Mouse (Mus musculus): Measurements from ENCODE around the gene Kif24. TPM values are rescaled to one million over a fixed set of nuclear protein-coding genes. Genes with fewer than 3 reads are reported as not detected.

Kif24 gene
- polyA plus RNA-seq, 1 experiment from 2014 or later: 1.3 TPM

GRCm38 (mm10) chr4:41368198-41368597, 96.5 kb downstream of the Kif24 start:
- H3K4me3 ChIP-seq (ENCODE audit: low read depth, low read length): no peak overlapping the region
- no peak overlapping the region for H3K4me2 ChIP-seq (replicated peaks; ENCODE audit: low read depth, low read length)
- no peaks in the 10 kb centered on the region for H3K27me3 ChIP-seq (replicated peaks; ENCODE audit: insufficient read depth, low read length)
- 74% methylated on average over 4 of the region's 4 CpGs for WGBS
- H3K9me3 ChIP-seq (ENCODE audit: low read length): no peaks in the 10 kb centered on the region
- no peaks in the 10 kb centered on the region for H3K36me3 ChIP-seq (ENCODE audit: insufficient read depth, low read length)
- peak; percentile 81 for DNase-seq (ENCODE audit: low spot score)
- no peaks in the 10 kb centered on the region for H3K4me1 ChIP-seq (ENCODE audit: insufficient read depth, low read depth, low read length)
- peak; percentile 61 for TF ChIP-seq EP300 (IDR thresholded peaks at IDR 0.05)
- no peak for TF ChIP-seq CTCF (IDR thresholded peaks at IDR 0.05)
- no peak overlapping the region for H3K27ac ChIP-seq (ENCODE audit: low read length)
- H3K9ac ChIP-seq (replicated peaks; ENCODE audit: low read depth): no peak overlapping the region
- peak; percentile 74 for ATAC-seq

GRCm38 (mm10) chr4:41361059-41361458, 103.6 kb downstream of the Kif24 start:
- Histone ChIP-seq H3K36me3 (ENCODE audit: insufficient read depth, low read length) (no peaks in the 10 kb centered on the region), H3K4me3 (ENCODE audit: low read depth, low read length) (no peak overlapping the region), H3K9ac (replicated peaks; ENCODE audit: low read depth) (no peak overlapping the region), H3K9me3 (ENCODE audit: low read length) (no peaks in the 10 kb centered on the region), H3K4me1 (ENCODE audit: insufficient read depth, low read depth, low read length) (no peaks in the 10 kb centered on the region), H3K4me2 (replicated peaks; ENCODE audit: low read depth, low read length) (no peak overlapping the region), H3K27ac (ENCODE audit: low read length) (no peak overlapping the region), H3K27me3 (replicated peaks; ENCODE audit: insufficient read depth, low read length) (no peaks in the 10 kb centered on the region)
- ATAC-seq: no peak
- TF ChIP-seq EP300 (IDR thresholded peaks at IDR 0.05): no peak
- no peak for TF ChIP-seq CTCF (IDR thresholded peaks at IDR 0.05)
- WGBS: 84% methylated on average over 3 of the region's 3 CpGs
- peak; percentile 26 for DNase-seq (ENCODE audit: low spot score)

- H3K36me3 ChIP-seq (ENCODE audit: insufficient read depth, low read length): no peaks in the 10 kb centered on the region
- no peak overlapping the region for H3K4me3 ChIP-seq (ENCODE audit: low read depth, low read length)
- no peak overlapping the region for H3K27ac ChIP-seq (ENCODE audit: low read length)
- H3K4me2 ChIP-seq (replicated peaks; ENCODE audit: low read depth, low read length): no peak overlapping the region
- no peak overlapping the region for H3K9ac ChIP-seq (replicated peaks; ENCODE audit: low read depth)
- no peaks in the 10 kb centered on the region for H3K9me3 ChIP-seq (ENCODE audit: low read length)
- DNase-seq (ENCODE audit: low spot score): peak; percentile 14
- no peak for TF ChIP-seq CTCF (IDR thresholded peaks at IDR 0.05)
- TF ChIP-seq EP300 (IDR thresholded peaks at IDR 0.05): no peak
- H3K4me1 ChIP-seq (ENCODE audit: insufficient read depth, low read depth, low read length): no peaks in the 10 kb centered on the region
- ATAC-seq: no peak
- WGBS: 80% methylated on average over 7 of the region's 7 CpGs
- H3K27me3 ChIP-seq (replicated peaks; ENCODE audit: insufficient read depth, low read length): no peaks in the 10 kb centered on the region
Measured at GRCm38 (mm10) chr4:41359358-41359757, 105.3 kb downstream of the Kif24 start.

- no peak for ATAC-seq
- 75% methylated on average over 2 of the region's 2 CpGs for WGBS
Measured at GRCm38 (mm10) chr4:41358669-41359068, 106.0 kb downstream of the Kif24 start.

GRCm38 (mm10) chr4:41357154-41357553, 107.5 kb downstream of the Kif24 start:
- Histone ChIP-seq H3K27ac (ENCODE audit: low read length) (no peak overlapping the region), H3K4me1 (ENCODE audit: insufficient read depth, low read depth, low read length) (no peaks in the 10 kb centered on the region), H3K4me3 (ENCODE audit: low read depth, low read length) (no peak overlapping the region), H3K4me2 (replicated peaks; ENCODE audit: low read depth, low read length) (no peak overlapping the region), H3K9ac (replicated peaks; ENCODE audit: low read depth) (no peak overlapping the region), H3K36me3 (ENCODE audit: insufficient read depth, low read length) (no peaks in the 10 kb centered on the region), H3K9me3 (ENCODE audit: low read length) (no peaks in the 10 kb centered on the region), H3K27me3 (replicated peaks; ENCODE audit: insufficient read depth, low read length) (no peaks in the 10 kb centered on the region)
- no peak for TF ChIP-seq EP300 (IDR thresholded peaks at IDR 0.05)
- no peak for TF ChIP-seq CTCF (IDR thresholded peaks at IDR 0.05)
- no peak for DNase-seq (ENCODE audit: low spot score)
- 90% methylated on average over 2 of the region's 2 CpGs for WGBS
- ATAC-seq: no peak

More at GRCm38 (mm10) chr4:41358669-41359068, 106.0 kb downstream of the Kif24 start:
- Histone ChIP-seq H3K9me3 (ENCODE audit: low read length) (no peaks in the 10 kb centered on the region), H3K27me3 (replicated peaks; ENCODE audit: insufficient read depth, low read length) (no peaks in the 10 kb centered on the region), H3K9ac (replicated peaks; ENCODE audit: low read depth) (no peak overlapping the region), H3K4me1 (ENCODE audit: insufficient read depth, low read depth, low read length) (no peaks in the 10 kb centered on the region), H3K27ac (ENCODE audit: low read length) (no peak overlapping the region), H3K4me2 (replicated peaks; ENCODE audit: low read depth, low read length) (no peak overlapping the region), H3K4me3 (ENCODE audit: low read depth, low read length) (no peak overlapping the region), H3K36me3 (ENCODE audit: insufficient read depth, low read length) (no peaks in the 10 kb centered on the region)
- TF ChIP-seq EP300 (IDR thresholded peaks at IDR 0.05) (no peak), CTCF (IDR thresholded peaks at IDR 0.05) (no peak)
- DNase-seq (ENCODE audit: low spot score): no peak

GRCm38 (mm10) chr4:41353265-41353664, 111.4 kb downstream of the Kif24 start:
- peak; percentile 32 for DNase-seq (ENCODE audit: low spot score)
- no peak overlapping the region for H3K9ac ChIP-seq (replicated peaks; ENCODE audit: low read depth)
- H3K4me2 ChIP-seq (replicated peaks; ENCODE audit: low read depth, low read length): no peak overlapping the region
- H3K9me3 ChIP-seq (ENCODE audit: low read length): no peaks in the 10 kb centered on the region
- no peak overlapping the region for H3K4me3 ChIP-seq (ENCODE audit: low read depth, low read length)
- TF ChIP-seq EP300 (IDR thresholded peaks at IDR 0.05) (no peak), CTCF (IDR thresholded peaks at IDR 0.05) (no peak)
- 92% methylated on average over 1 of the region's 1 CpGs for WGBS
- H3K36me3 ChIP-seq (ENCODE audit: insufficient read depth, low read length): no peaks in the 10 kb centered on the region
- no peak overlapping the region for H3K27ac ChIP-seq (ENCODE audit: low read length)
- H3K4me1 ChIP-seq (ENCODE audit: insufficient read depth, low read depth, low read length): no peaks in the 10 kb centered on the region
- no peaks in the 10 kb centered on the region for H3K27me3 ChIP-seq (replicated peaks; ENCODE audit: insufficient read depth, low read length)
- ATAC-seq: no peak

GRCm38 (mm10) chr4:41352758-41353157, 111.9 kb downstream of the Kif24 start:
- Histone ChIP-seq H3K9ac (replicated peaks; ENCODE audit: low read depth) (no peak overlapping the region), H3K36me3 (ENCODE audit: insufficient read depth, low read length) (no peaks in the 10 kb centered on the region), H3K4me3 (ENCODE audit: low read depth, low read length) (no peak overlapping the region), H3K27me3 (replicated peaks; ENCODE audit: insufficient read depth, low read length) (no peaks in the 10 kb centered on the region), H3K4me1 (ENCODE audit: insufficient read depth, low read depth, low read length) (no peaks in the 10 kb centered on the region), H3K4me2 (replicated peaks; ENCODE audit: low read depth, low read length) (no peak overlapping the region), H3K9me3 (ENCODE audit: low read length) (no peaks in the 10 kb centered on the region), H3K27ac (ENCODE audit: low read length) (no peak overlapping the region)
- no peak for TF ChIP-seq CTCF (IDR thresholded peaks at IDR 0.05)
- TF ChIP-seq EP300 (IDR thresholded peaks at IDR 0.05): no peak
- no peak for ATAC-seq
- WGBS: 93% methylated on average over 4 of the region's 4 CpGs
- no peak for DNase-seq (ENCODE audit: low spot score)

Data from lung, postnatal 0 days (tissue).